Mouse (Mus musculus) hematopoietic multipotent progenitor cell, adult 10-12 weeks (in vitro differentiated cells): Measurements from ENCODE around the gene Trarg1. TPM values are rescaled to one million over a fixed set of nuclear protein-coding genes. Genes with fewer than 3 reads are reported as not detected.

ENCODE experiments used
- polyA plus RNA-seq: library from polyadenylated mRNA; stranded (reverse); fragments of >175 nt; gene quantifications from 2 replicates; pipeline ENCODE4 v1.2.3, GENCODE M21; 2012; ENCODE audit warnings: low replicate concordance

Gene Trarg1
- polyA plus RNA-seq, result not detected in 2 replicates

DNA sequence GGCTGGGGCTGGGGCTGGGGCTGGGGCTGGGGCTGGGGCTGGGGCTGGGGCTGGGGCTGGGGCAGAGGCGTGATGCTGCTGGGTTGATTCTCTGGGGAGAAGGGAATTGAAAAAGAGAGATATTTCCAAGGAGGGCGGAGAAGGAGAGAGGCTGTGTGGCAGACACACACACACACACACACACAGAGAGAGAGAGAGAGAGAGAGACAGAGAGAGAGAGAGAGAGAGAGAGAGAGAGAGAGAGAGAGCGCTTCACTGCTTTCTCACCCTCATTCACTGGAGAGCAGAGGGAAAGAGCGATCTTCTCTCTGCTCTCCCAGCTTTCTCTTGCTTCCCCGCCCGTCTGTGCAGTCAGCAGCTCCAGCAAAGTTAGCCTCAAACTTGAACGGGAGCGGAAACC lies at the start of gene Trarg1:
Gene Trarg1 (plus strand): TSS at position 301 of the 400 bp plus-strand sequence.

GRCm38 (mm10) chr11:76671871-76672475 lies 7.6 kb upstream of the Trarg1 start, which contains the start of gene Bhlha9:
Gene Bhlha9, plus strand, starts transcription at chr11:76672470.

Other genes starting within 250 kb of the Trarg1 start
- gene Abr, start 57.5 kb upstream of the Trarg1 start, polyA plus RNA-seq, result 35.6 and 70.9 TPM in 2 replicates
- 0.11 TPM in 1 of 2 replicates, not detected in the other for gene Bhlha9, start 7.3 kb upstream of the Trarg1 start, polyA plus RNA-seq
- gene Gosr1, start 83.8 kb downstream of the Trarg1 start, polyA plus RNA-seq, result 1.3 and 5.3 TPM in 2 replicates
- gene Cpd, start 167.2 kb downstream of the Trarg1 start, polyA plus RNA-seq, result 2.5 and 8.0 TPM in 2 replicates
- gene Tmigd1, start 222.4 kb downstream of the Trarg1 start, polyA plus RNA-seq, result not detected in 2 replicates
- gene Blmh, start 245.0 kb downstream of the Trarg1 start, polyA plus RNA-seq, result 3.1 and 7.8 TPM in 2 replicates